Mouse (Mus musculus) bone marrow, adult 2 months (tissue): ENCODE data around the gene Bcl6.

ENCODE experiments used
- CTCF ChIP-seq: fragments of 200-500 bp; IDR thresholded peaks from 2 replicates; pipeline ENCODE4 v1.5.1; 2011; ENCODE audit warnings: low read length, control low read depth; ENCODE audit not compliant: control insufficient read depth, insufficient read depth
- POLR2A ChIP-seq: fragments of 200-500 bp; IDR thresholded peaks from 2 replicates; pipeline ENCODE4 v1.6.1; 2011; ENCODE audit warnings: low read depth, mild to moderate bottlenecking, control low read depth, low read length, borderline replicate concordance; ENCODE audit not compliant: control insufficient read depth

GRCm38 (mm10) chr16:23927301-23928114 is 61.1 kb downstream of the Bcl6 start:
- TF ChIP-seq CTCF (no peak), POLR2A (no peak)
